Mouse (Mus musculus) testis, adult 2 months (tissue): ENCODE measurements around the gene Stox2. TPM values are rescaled to one million over a fixed set of nuclear protein-coding genes. Genes with fewer than 3 reads are reported as not detected.

ENCODE experiments used
- H3K27ac ChIP-seq: fragments of 200-500 bp; 2 replicates; pipeline ENCODE4 v1.5.1; 2012; ENCODE audit warnings: low read depth, low read length; ENCODE audit not compliant: control insufficient read depth, insufficient read depth
- H3K27me3 ChIP-seq: fragments of 200-500 bp; 2 replicates; pipeline ENCODE4 v1.6.1; 2012; ENCODE audit warnings: mild to moderate bottlenecking, low read length, moderate library complexity; ENCODE audit not compliant: control insufficient read depth, insufficient read depth
- H3K36me3 ChIP-seq: fragments of 200-500 bp; 2 replicates; pipeline ENCODE4 v1.6.1; 2012; ENCODE audit warnings: mild to moderate bottlenecking, low read length; ENCODE audit not compliant: control insufficient read depth, insufficient read depth
- H3K4me1 ChIP-seq: fragments of 200-500 bp; 2 replicates; pipeline ENCODE4 v1.6.1; 2012; ENCODE audit warnings: low read length; ENCODE audit not compliant: control insufficient read depth, insufficient read depth
- H3K4me3 ChIP-seq: fragments of 200-500 bp; 2 replicates; pipeline ENCODE4 v1.5.1; 2012; ENCODE audit warnings: low read depth, mild to moderate bottlenecking, low read length, moderate library complexity, mixed read lengths; ENCODE audit not compliant: control insufficient read depth
- CTCF ChIP-seq: fragments of 200-500 bp; IDR thresholded peaks from 2 replicates; pipeline ENCODE4 v1.5.1; 2012; ENCODE audit warnings: low read depth, mild to moderate bottlenecking, inconsistent platforms, low read length, moderate library complexity; ENCODE audit not compliant: control insufficient read depth, insufficient read depth, insufficient replicate concordance
- POLR2A ChIP-seq: fragments of 200-500 bp; IDR thresholded peaks from 2 replicates; pipeline ENCODE4 v1.6.1; 2012; ENCODE audit warnings: low read depth, mild to moderate bottlenecking, inconsistent platforms, low read length, moderate library complexity; ENCODE audit not compliant: control insufficient read depth
- polyA plus RNA-seq: library from polyadenylated mRNA; depleted of rRNA; stranded (reverse); fragments of >200 nt; gene quantifications from 2 replicates; pipeline ENCODE4 v1.2.3, GENCODE M21; 2012

The Stox2 gene
- polyA plus RNA-seq, 1 experiment = 8.3 TPM

GRCm38 (mm10) chr8:47284329-47285326, 161.5 kb downstream of the Stox2 start:
- TF ChIP-seq POLR2A = no peak
- no peak for TF ChIP-seq CTCF
- no peaks in the 10 kb centered on the region for H3K36me3 ChIP-seq
- no peaks in the 10 kb centered on the region for H3K27me3 ChIP-seq
- peaks cover 19% of the 10 kb centered on the region for H3K4me1 ChIP-seq
- H3K27ac ChIP-seq = no peak overlapping the region
- no peak overlapping the region for H3K4me3 ChIP-seq

DNA sequence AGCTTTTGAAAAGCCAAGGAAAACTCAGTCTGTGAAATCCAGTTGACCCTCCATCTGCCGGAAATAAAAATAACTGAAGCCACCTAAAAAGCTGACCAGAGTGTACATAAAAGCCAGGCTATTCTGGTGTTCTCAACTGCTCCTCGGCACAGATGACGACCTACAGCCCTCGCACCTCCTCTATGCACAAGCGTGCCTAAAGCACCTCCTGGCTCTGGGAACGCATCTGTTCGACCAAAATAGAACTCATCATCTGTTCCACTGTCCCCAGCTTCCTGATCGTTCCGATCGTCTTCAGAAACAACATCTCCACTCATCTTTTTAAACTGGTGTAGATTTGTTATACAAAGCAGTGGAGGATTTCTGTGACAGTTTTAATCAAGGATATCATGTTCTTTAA, 166.3 kb downstream of the Stox2 start:
- peaks cover 2% of the 10 kb centered on the region; the same call in 1 of the 2 replicates for H3K4me1 ChIP-seq
- H3K4me3 ChIP-seq = no peak overlapping the region
- no peak overlapping the region for H3K27ac ChIP-seq
- H3K36me3 ChIP-seq = no peaks in the 10 kb centered on the region
- H3K27me3 ChIP-seq = no peaks in the 10 kb centered on the region
- no peak for TF ChIP-seq CTCF

DNA sequence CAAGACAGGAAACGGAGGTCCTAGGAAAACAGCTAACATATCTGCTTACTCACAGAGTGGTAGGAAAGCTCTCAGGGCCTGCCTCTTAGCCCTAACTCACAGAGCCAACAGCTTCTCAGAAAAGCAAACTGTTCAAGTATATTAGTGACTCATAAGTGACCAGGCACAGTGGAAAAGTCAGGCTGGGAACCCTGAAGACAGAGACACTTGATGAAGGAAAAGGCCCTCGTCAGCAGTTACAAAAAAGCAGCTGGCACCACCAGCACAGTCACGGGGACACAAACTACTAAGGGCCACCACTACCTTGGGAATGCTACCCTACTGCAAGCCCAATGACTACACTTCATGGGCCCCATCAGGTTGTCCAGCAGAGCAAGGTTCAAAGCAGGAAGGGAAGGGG, 168.0 kb downstream of the Stox2 start:
- Histone ChIP-seq H3K27me3 (no peaks in the 10 kb centered on the region), H3K27ac (no peak overlapping the region), H3K4me1 (peaks cover 2% of the 10 kb centered on the region; the same call in 1 of the 2 replicates), H3K4me3 (no peak overlapping the region), H3K36me3 (no peaks in the 10 kb centered on the region)
- no peak for TF ChIP-seq CTCF
- no peak for TF ChIP-seq POLR2A

GRCm38 (mm10) chr8:47268931-47269330, 177.2 kb downstream of the Stox2 start:
- no peak overlapping the region for H3K4me3 ChIP-seq
- TF ChIP-seq CTCF = no peak
- TF ChIP-seq POLR2A = no peak
- H3K27me3 ChIP-seq = no peaks in the 10 kb centered on the region
- no peaks in the 10 kb centered on the region for H3K36me3 ChIP-seq
- H3K4me1 ChIP-seq = no peaks in the 10 kb centered on the region
- H3K27ac ChIP-seq = no peak overlapping the region

DNA sequence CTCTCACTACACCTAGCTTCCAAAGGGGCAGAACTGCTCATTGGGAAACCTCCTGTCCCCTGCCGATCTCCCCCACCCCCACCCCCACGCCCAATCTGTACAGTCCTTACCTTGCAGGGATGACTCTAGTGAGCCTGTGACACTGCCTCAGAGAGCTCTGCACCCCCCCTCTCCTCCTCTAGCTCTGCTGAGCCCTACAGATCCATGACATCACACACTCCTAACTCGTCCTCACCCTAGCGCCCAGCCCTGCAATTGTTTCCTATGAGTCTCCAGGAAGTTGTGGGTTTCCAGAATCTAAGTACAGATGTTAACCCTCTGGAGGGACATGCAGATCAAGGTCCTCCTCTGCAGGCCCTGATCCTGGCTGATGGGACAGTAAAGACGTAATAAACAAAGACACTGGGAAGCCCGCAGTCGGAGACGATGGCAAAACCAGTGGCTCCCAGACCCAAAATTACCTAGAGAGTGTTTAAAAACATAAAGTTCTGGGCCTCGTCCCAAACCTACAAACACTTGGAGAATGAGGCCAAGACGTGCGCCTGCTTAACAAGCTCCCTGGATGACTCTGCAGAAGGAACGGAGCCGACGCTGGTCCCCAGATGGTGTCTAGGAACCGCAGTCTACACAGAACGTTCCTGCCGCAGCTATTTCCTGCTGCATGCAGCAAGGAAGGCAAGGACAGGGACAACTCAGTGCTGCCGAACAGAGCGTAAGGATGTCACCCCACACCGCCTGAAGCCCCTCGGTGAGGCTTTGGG, 177.9 kb downstream of the Stox2 start:
- Histone ChIP-seq H3K36me3 (no peaks in the 10 kb centered on the region), H3K27ac (no peak overlapping the region), H3K4me1 (no peaks in the 10 kb centered on the region), H3K27me3 (no peaks in the 10 kb centered on the region), H3K4me3 (no peak overlapping the region)
- TF ChIP-seq CTCF (no peak), POLR2A (no peak)

- Histone ChIP-seq H3K27ac (no peak overlapping the region), H3K36me3 (no peaks in the 10 kb centered on the region), H3K4me3 (no peak overlapping the region), H3K4me1 (no peaks in the 10 kb centered on the region), H3K27me3 (no peaks in the 10 kb centered on the region)
- no peak for TF ChIP-seq POLR2A
Measured at GRCm38 (mm10) chr8:47263070-47263843, 182.9 kb downstream of the Stox2 start.

DNA sequence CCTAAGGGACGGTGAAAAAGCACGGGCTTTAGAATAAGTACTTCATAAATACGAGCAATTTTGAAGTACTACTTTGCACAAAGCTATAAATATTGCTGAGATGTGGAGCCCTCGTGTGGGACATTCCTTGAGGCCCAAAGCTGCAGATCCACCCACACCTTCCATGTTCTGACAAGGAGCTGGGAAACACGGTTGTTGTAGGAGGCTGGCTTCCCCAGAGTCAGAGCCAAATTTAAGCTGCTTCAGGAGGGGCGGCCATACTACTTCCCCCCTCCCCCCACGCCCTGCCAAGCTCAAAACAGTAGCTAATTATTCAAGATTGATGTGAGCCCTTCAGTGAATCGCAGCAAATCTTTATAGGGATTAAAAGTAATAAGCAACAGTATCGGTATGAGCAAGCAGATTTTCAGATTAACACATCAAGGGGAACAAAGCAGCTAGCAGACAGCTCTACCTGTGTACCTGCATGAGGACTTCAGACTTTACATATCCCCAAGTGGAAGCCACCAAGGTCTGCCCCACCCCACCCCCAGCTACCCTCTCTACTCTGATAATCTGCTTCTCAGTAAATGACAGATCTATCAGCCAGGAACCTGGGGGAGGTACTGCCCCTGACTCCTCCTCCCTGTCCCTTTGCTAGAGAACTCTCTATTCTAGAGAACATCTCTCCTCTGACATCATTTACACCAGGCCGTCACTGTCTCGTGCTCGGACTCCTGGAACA, 185.2 kb downstream of the Stox2 start:
- no peak for TF ChIP-seq CTCF
- TF ChIP-seq POLR2A = no peak
- Histone ChIP-seq H3K27ac (no peak overlapping the region), H3K27me3 (no peaks in the 10 kb centered on the region), H3K4me3 (no peak overlapping the region), H3K36me3 (no peaks in the 10 kb centered on the region), H3K4me1 (no peaks in the 10 kb centered on the region)
